Mouse (Mus musculus) stomach, embryonic 16.5 days (tissue): Measurements from ENCODE around the gene Itga10. TPM values are rescaled to one million over a fixed set of nuclear protein-coding genes. Genes with fewer than 3 reads are reported as not detected.

ENCODE experiments used
- ATAC-seq: fragments of 200-750 bp; cut with Nextera tagmentation; 2 replicates; pipeline ENCODE4 v1.8.0; 2017; ENCODE audit warnings: moderate number of reproducible peaks, moderate TSS enrichment; ENCODE audit not compliant: insufficient read depth, low FRiP score
- H3K27ac ChIP-seq: fragments of 300-500 bp; sonication (generic); 2 replicates; pipeline ENCODE4 v1.5.1; 2014; ENCODE audit warnings: low read length
- H3K27me3 ChIP-seq: fragments of 300-500 bp; sonication (generic); 2 replicates; pipeline ENCODE4 v1.6.1; 2014; ENCODE audit warnings: low read length, control low read depth, mixed read lengths; ENCODE audit not compliant: control insufficient read depth, insufficient read depth
- H3K36me3 ChIP-seq: fragments of 300-500 bp; sonication (generic); 2 replicates; pipeline ENCODE4 v1.6.1; 2014; ENCODE audit warnings: low read length; ENCODE audit not compliant: control insufficient read depth, insufficient read depth
- H3K4me1 ChIP-seq: fragments of 300-500 bp; sonication (generic); 2 replicates; pipeline ENCODE4 v1.6.1; 2014; ENCODE audit warnings: low read length, control low read depth, mixed read lengths; ENCODE audit not compliant: control insufficient read depth, insufficient read depth
- H3K4me2 ChIP-seq: fragments of 300-500 bp; sonication (generic); 2 replicates; pipeline ENCODE4 v1.6.1; 2014; ENCODE audit warnings: low read depth, low read length, mixed read lengths
- H3K4me3 ChIP-seq: fragments of 300-500 bp; sonication (generic); replicated peaks from 2 replicates; pipeline ENCODE4 v1.5.1; 2014; ENCODE audit warnings: mild to moderate bottlenecking, low read length
- H3K9ac ChIP-seq: fragments of 300-500 bp; sonication (generic); 2 replicates; pipeline ENCODE4 v1.6.1; 2014; ENCODE audit warnings: low read length
- H3K9me3 ChIP-seq: fragments of 300-500 bp; sonication (generic); replicated peaks from 2 replicates; pipeline ENCODE4 v1.6.1; 2016; ENCODE audit warnings: low read length, control low read depth; ENCODE audit not compliant: control insufficient read depth
- WGBS: fragments of 180-500 bp; shearing (Covaris S2); extraction: QIAGEN DNeasy Blood & Tissue Kit; methylation state at CpG from one replicate; pipeline ENCODE4 v1.1.7; 2014; 5-methylcytosine and 5-hydroxymethylcytosine counted together
- polyA plus RNA-seq: library from polyadenylated mRNA; unstranded; fragments of >200 nt; fragmentation: Nextera tagmentation; extraction: Ambion mirVana; gene quantifications from 2 replicates; pipeline ENCODE4 v1.2.1, GENCODE M21; 2015

The Itga10 gene
- polyA plus RNA-seq, 1 experiment from 2014 or later = 0.85 TPM

- 92% methylated on average over 5 of the region's 5 CpGs for WGBS
- Histone ChIP-seq H3K4me2 (no peak overlapping the region), H3K4me3 (no peak overlapping the region), H3K36me3 (no peaks in the 10 kb centered on the region), H3K9me3 (no peaks in the 10 kb centered on the region), H3K27me3 (no peaks in the 10 kb centered on the region), H3K27ac (no peak overlapping the region), H3K9ac (no peak overlapping the region), H3K4me1 (peaks cover 8% of the 10 kb centered on the region; the same call in 1 of the 2 replicates)
- ATAC-seq = no peak
These were observed 26.1 kb downstream of the Itga10 start for GRCm38 (mm10) chr3:96671519-96671918.

GRCm38 (mm10) chr3:96673514-96673913 is 28.1 kb downstream of the Itga10 start:
- WGBS = 80% methylated on average over 4 of the region's 4 CpGs
- no peaks in the 10 kb centered on the region for H3K36me3 ChIP-seq

GRCm38 (mm10) chr3:96674442-96674841 is 29.1 kb downstream of the Itga10 start:
- no peak overlapping the region for H3K4me3 ChIP-seq
- ATAC-seq = no peak
- WGBS = 30% methylated on average over 8 of the region's 8 CpGs
- no peak overlapping the region for H3K4me2 ChIP-seq
- H3K27ac ChIP-seq = peak overlapping the region; percentile 89
- no peaks in the 10 kb centered on the region for H3K9me3 ChIP-seq
- peaks cover 12% of the 10 kb centered on the region; the same call in 1 of the 2 replicates for H3K4me1 ChIP-seq
- no peaks in the 10 kb centered on the region for H3K27me3 ChIP-seq
- H3K36me3 ChIP-seq = no peaks in the 10 kb centered on the region
- H3K9ac ChIP-seq = no peak overlapping the region

More at GRCm38 (mm10) chr3:96673514-96673913, 28.1 kb downstream of the Itga10 start:
- H3K4me2 ChIP-seq = no peak overlapping the region
- H3K9ac ChIP-seq = no peak overlapping the region
- no peaks in the 10 kb centered on the region for H3K27me3 ChIP-seq
- no peaks in the 10 kb centered on the region for H3K9me3 ChIP-seq
- no peak for ATAC-seq
- no peak overlapping the region for H3K4me3 ChIP-seq
- H3K4me1 ChIP-seq = peaks cover 8% of the 10 kb centered on the region; the same call in 1 of the 2 replicates
- H3K27ac ChIP-seq = no peak overlapping the region

- Histone ChIP-seq H3K9ac (no peak overlapping the region), H3K4me2 (no peak overlapping the region), H3K4me1 (peaks cover 12% of the 10 kb centered on the region; the same call in 1 of the 2 replicates), H3K27me3 (no peaks in the 10 kb centered on the region), H3K4me3 (no peak overlapping the region), H3K27ac (peak overlapping the region; percentile 89), H3K36me3 (no peaks in the 10 kb centered on the region), H3K9me3 (no peaks in the 10 kb centered on the region)
- no peak for ATAC-seq
- WGBS = 76% methylated on average over 3 of the region's 3 CpGs
These were observed 29.8 kb downstream of the Itga10 start for GRCm38 (mm10) chr3:96675171-96675570.

- no peak overlapping the region for H3K4me2 ChIP-seq
- 53% methylated on average over 3 of the region's 3 CpGs for whole genome bisulfite sequencing
- no peaks in the 10 kb centered on the region for H3K36me3 ChIP-seq
- no peak overlapping the region for H3K4me3 ChIP-seq
- no peak overlapping the region for H3K9ac ChIP-seq
- H3K27ac ChIP-seq = peak overlapping the region; percentile 89; the same call in 1 of the 2 replicates
- ATAC-seq = peak; percentile 24; the same call in 1 of the 2 replicates
- H3K9me3 ChIP-seq = no peaks in the 10 kb centered on the region
- H3K4me1 ChIP-seq = peaks cover 7% of the 10 kb centered on the region; the same call in 1 of the 2 replicates
- H3K27me3 ChIP-seq = no peaks in the 10 kb centered on the region
These were observed 30.3 kb downstream of the Itga10 start for GRCm38 (mm10) chr3:96675690-96676089.

- no peak for ATAC-seq
- H3K27ac ChIP-seq = peak overlapping the region; percentile 57
These were observed 33.1 kb downstream of the Itga10 start for GRCm38 (mm10) chr3:96678456-96678855.

GRCm38 (mm10) chr3:96679159-96679674 is 33.8 kb downstream of the Itga10 start:
- Histone ChIP-seq H3K4me2 (peak overlapping the region; percentile 24; the same call in 1 of the 2 replicates), H3K27me3 (no peaks in the 10 kb centered on the region), H3K9ac (no peak overlapping the region), H3K27ac (peak overlapping the region; percentile 77), H3K9me3 (no peaks in the 10 kb centered on the region), H3K4me1 (peaks cover 7% of the 10 kb centered on the region; the same call in 1 of the 2 replicates), H3K36me3 (no peaks in the 10 kb centered on the region), H3K4me3 (no peak overlapping the region)
- peak; percentile 77 for ATAC-seq
- 22% methylated on average over 5 of the region's 5 CpGs for WGBS

More at GRCm38 (mm10) chr3:96678456-96678855, 33.1 kb downstream of the Itga10 start:
- H3K27me3 ChIP-seq = no peaks in the 10 kb centered on the region
- H3K4me3 ChIP-seq = no peak overlapping the region
- no peaks in the 10 kb centered on the region for H3K36me3 ChIP-seq
- peaks cover 7% of the 10 kb centered on the region; the same call in 1 of the 2 replicates for H3K4me1 ChIP-seq
- no peaks in the 10 kb centered on the region for H3K9me3 ChIP-seq
- 67% methylated on average over 7 of the region's 7 CpGs for WGBS
- H3K4me2 ChIP-seq = no peak overlapping the region
- H3K9ac ChIP-seq = no peak overlapping the region

- peak overlapping the region; percentile 77; the same call in 1 of the 2 replicates for H3K27ac ChIP-seq
These were observed 35.0 kb downstream of the Itga10 start for GRCm38 (mm10) chr3:96680269-96680956.

GRCm38 (mm10) chr3:96683496-96683895 is 38.1 kb downstream of the Itga10 start:
- H3K9me3 ChIP-seq = no peaks in the 10 kb centered on the region
- H3K27me3 ChIP-seq = no peaks in the 10 kb centered on the region; the same call in 1 of the 2 replicates
- no peak overlapping the region for H3K4me2 ChIP-seq
- H3K9ac ChIP-seq = no peak overlapping the region
- WGBS = 77% methylated on average over 3 of the region's 3 CpGs
- no peak overlapping the region for H3K4me3 ChIP-seq
- no peak for ATAC-seq
- peaks cover 10% of the 10 kb centered on the region; the same call in 1 of the 2 replicates for H3K4me1 ChIP-seq
- H3K36me3 ChIP-seq = no peaks in the 10 kb centered on the region
- no peak overlapping the region for H3K27ac ChIP-seq

More at GRCm38 (mm10) chr3:96680269-96680956, 35.0 kb downstream of the Itga10 start:
- H3K4me2 ChIP-seq = no peak overlapping the region
- H3K36me3 ChIP-seq = no peaks in the 10 kb centered on the region
- no peaks in the 10 kb centered on the region for H3K9me3 ChIP-seq
- 33% methylated on average over 12 of the region's 12 CpGs for WGBS
- H3K9ac ChIP-seq = no peak overlapping the region
- H3K4me1 ChIP-seq = peaks cover 10% of the 10 kb centered on the region; the same call in 1 of the 2 replicates
- ATAC-seq = no peak
- no peak overlapping the region for H3K4me3 ChIP-seq
- no peaks in the 10 kb centered on the region for H3K27me3 ChIP-seq
